ENCODE assay signal across 13 mouse cellular contexts in the genomic region with DNA sequence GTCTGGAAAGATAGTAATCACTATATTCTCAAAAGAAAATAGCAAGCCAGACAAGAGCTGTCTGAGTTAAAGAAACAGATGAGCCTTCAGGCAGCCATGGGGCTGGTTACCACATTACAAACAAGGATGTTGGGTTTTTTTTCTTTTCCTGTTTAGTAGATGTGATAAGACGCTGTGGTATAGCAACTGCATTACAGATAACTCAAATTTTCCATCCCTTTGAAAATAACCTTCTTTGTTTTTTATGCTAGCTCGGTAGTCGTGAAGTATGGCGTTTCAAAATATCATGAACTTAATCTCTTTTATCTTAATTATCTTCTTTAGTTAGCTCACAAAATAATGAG. TPM values are rescaled to one million over a fixed set of nuclear protein-coding genes. Genes with fewer than 3 reads are reported as not detected.
DNase-seq lines count a peak whose midpoint lies in the region; ATAC-seq and TF ChIP-seq lines count a peak whose summit lies in the region.
"Had no signal": no experiment of that assay in that cellular context is flagged by ENCODE, and none has a peak within 500 bp of the region (broad histone marks: within the 10 kb centered on the region; RNA-seq: fewer than 3 reads in every experiment).

No protein-coding gene starts in this region.

- no peak for TF ChIP-seq EP300 in liver, postnatal 0 days (IDR thresholded peaks at IDR 0.05; ENCODE audit: low read depth)

- 77% methylated on average over 4 of the region's 4 CpGs for WGBS in kidney, embryonic 15.5 days
- 86% methylated on average over 4 of the region's 4 CpGs for WGBS in hindbrain, embryonic 12.5 days
- WGBS in liver, postnatal 0 days (ENCODE audit: insufficient replicate concordance): 40% methylated on average over 4 of the region's 4 CpGs

- H3K9me3 ChIP-seq in kidney, embryonic 15.5 days (replicated peaks): no peaks in the 10 kb centered on the region
- no peaks in the 10 kb centered on the region for H3K9me3 ChIP-seq in hindbrain, embryonic 12.5 days (replicated peaks)
- H3K9me3 ChIP-seq in liver, postnatal 0 days (ENCODE audit: low read length): no peaks in the 10 kb centered on the region; the same call in 1 of the 2 replicates
- H3K9me3 ChIP-seq: heart, embryonic 13.5 days had no signal

- no peak for DNase-seq in kidney, adult 18-20 months
- peak; percentile 86 for DNase-seq in CD4-positive, CD25-positive, alpha-beta regulatory T cell, adult 2 months (ENCODE audit: low read depth, low spot score)
- peak; percentile 52 to 65 for DNase-seq in natural killer cell, adult 2 months (ENCODE audit: low spot score in 2 of 2)
- DNase-seq in liver, postnatal 0 days: no peak
- DNase-seq: B cell, adult 2 months; cerebellum, postnatal 14 days; lung, embryonic 14.5 days had no signal

- no peaks in the 10 kb centered on the region for H3K36me3 ChIP-seq in kidney, embryonic 15.5 days
- no peaks in the 10 kb centered on the region for H3K36me3 ChIP-seq in hindbrain, embryonic 12.5 days
- H3K36me3 ChIP-seq in liver, postnatal 0 days (replicated peaks; ENCODE audit: insufficient read depth, low read length): no peaks in the 10 kb centered on the region
- H3K36me3 ChIP-seq: heart, embryonic 13.5 days had no signal

- H3K4me3 ChIP-seq in kidney, embryonic 15.5 days (replicated peaks): no peak overlapping the region
- H3K4me3 ChIP-seq in hindbrain, embryonic 12.5 days: no peak overlapping the region
- no peak overlapping the region for H3K4me3 ChIP-seq in liver, postnatal 0 days (ENCODE audit: low read depth, low read length)
- H3K4me3 ChIP-seq: heart, embryonic 13.5 days had no signal

- peak overlapping the region; percentile 37; the same call in 1 of the 2 replicates for H3K27ac ChIP-seq in kidney, embryonic 15.5 days
- no peak overlapping the region for H3K27ac ChIP-seq in hindbrain, embryonic 12.5 days
- no peak overlapping the region for H3K27ac ChIP-seq in liver, postnatal 0 days (ENCODE audit: low read depth)
- H3K27ac ChIP-seq: heart, embryonic 13.5 days had no signal

- no peak for TF ChIP-seq CTCF in liver, postnatal 0 days (IDR thresholded peaks at IDR 0.05; ENCODE audit: low read depth)

- no peak overlapping the region for H3K9ac ChIP-seq in kidney, embryonic 15.5 days
- H3K9ac ChIP-seq in hindbrain, embryonic 12.5 days: no peak overlapping the region
- no peak overlapping the region for H3K9ac ChIP-seq in liver, postnatal 0 days (replicated peaks)
- H3K9ac ChIP-seq: heart, embryonic 13.5 days; lung, embryonic 14.5 days had no signal

- H3K27me3 ChIP-seq in kidney, embryonic 15.5 days: no peaks in the 10 kb centered on the region
- no peaks in the 10 kb centered on the region for H3K27me3 ChIP-seq in hindbrain, embryonic 12.5 days
- no peaks in the 10 kb centered on the region for H3K27me3 ChIP-seq in liver, postnatal 0 days (ENCODE audit: insufficient read depth, low read length)
- H3K27me3 ChIP-seq: heart, embryonic 13.5 days had no signal

- no peak overlapping the region for H3K4me2 ChIP-seq in kidney, embryonic 15.5 days
- no peak overlapping the region for H3K4me2 ChIP-seq in hindbrain, embryonic 12.5 days (replicated peaks)
- no peak overlapping the region for H3K4me2 ChIP-seq in liver, postnatal 0 days (ENCODE audit: low read depth, low read length)
- H3K4me2 ChIP-seq: heart, embryonic 13.5 days; lung, embryonic 14.5 days had no signal

- H3K4me1 ChIP-seq in kidney, embryonic 15.5 days: peaks cover 20% of the 10 kb centered on the region
- H3K4me1 ChIP-seq in hindbrain, embryonic 12.5 days: no peaks in the 10 kb centered on the region
- H3K4me1 ChIP-seq in liver, postnatal 0 days (ENCODE audit: insufficient read depth): peaks cover 24% of the 10 kb centered on the region

- ATAC-seq in kidney, embryonic 15.5 days (replicated peaks; ENCODE audit: low FRiP score): no peak
- ATAC-seq in granulocyte monocyte progenitor cell, adult 5-6 weeks (replicated peaks; ENCODE audit: poor library complexity, severe bottlenecking): peak; percentile 55; the same call in 1 of the 2 replicates
- no peak for ATAC-seq in hindbrain, embryonic 12.5 days (ENCODE audit: low FRiP score)
- ATAC-seq in liver, postnatal 0 days: no peak
- ATAC-seq: intestine, embryonic 16.5 days had no signal

RNA-seq across cellular contexts. Expression of gene Clec2d, which starts 30.0 kb away (rescaled TPM):
- polyA plus RNA-seq in kidney, embryonic 15.5 days (2015; fragmentation: Nextera tagmentation; extraction: Ambion mirVana): 0.51 and 1.1 TPM in 2 replicates
- total RNA-seq in granulocyte monocyte progenitor cell, adult 5-6 weeks (2014; fragmentation: Nextera tagmentation): 29.6 and 31.1 TPM in 2 replicates
- 83.5 and 99.8 TPM in 2 replicates for total RNA-seq in granulocyte monocyte progenitor cell, adult 5-6 weeks (2017)
- polyA plus RNA-seq in hindbrain, embryonic 12.5 days (2016; fragmentation: Nextera tagmentation; extraction: Ambion mirVana): not detected in 2 replicates
- polyA plus RNA-seq in liver, postnatal 0 days (2015; fragmentation: Nextera tagmentation; extraction: Ambion mirVana): 2.3 and 3.0 TPM in 2 replicates
- polyA plus RNA-seq: hindbrain, embryonic 11.5 days had no signal

Comparison
In these comparisons a context has a peak if more than half of its experiments do, and no peak if none do; other contexts are left out.
1. DNase-seq: peak in CD4-positive, CD25-positive, alpha-beta regulatory T cell, adult 2 months (single experiment) and natural killer cell, adult 2 months (2 of 2); none in kidney, adult 18-20 months (single experiment) and liver, postnatal 0 days (single experiment).